Mouse (Mus musculus): ENCODE data around the gene Cdh15. TPM values are rescaled to one million over a fixed set of nuclear protein-coding genes. Genes with fewer than 3 reads are reported as not detected.
A peak's percentile ranks its signal among the peaks of the same experiment; 100 is the strongest.

Gene Cdh15
- polyA plus RNA-seq, 1 experiment, result 1.1 TPM

DNA sequence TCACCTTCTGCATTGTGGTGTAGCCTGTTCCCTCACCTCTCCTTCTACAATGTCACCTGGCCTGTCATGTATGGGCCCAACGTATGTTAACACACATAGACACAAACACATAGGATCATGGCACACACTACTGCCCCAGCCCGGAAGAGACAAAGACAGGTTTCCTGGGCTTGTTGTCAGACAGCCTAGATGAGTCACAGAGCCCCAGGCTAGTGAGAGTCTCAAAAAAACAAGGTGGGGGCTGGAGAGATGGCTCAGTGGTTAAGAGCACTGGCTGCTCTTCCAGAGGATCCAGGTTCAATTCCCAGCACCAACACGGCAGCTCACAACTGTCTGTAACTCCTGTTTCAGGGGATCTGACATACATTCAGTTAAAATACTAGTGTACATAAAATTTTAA is 30.5 kb downstream of the Cdh15 start:
- no peak for DNase-seq (ENCODE audit: extremely low spot score in 1 of 2, low spot score in 1 of 2)

DNA sequence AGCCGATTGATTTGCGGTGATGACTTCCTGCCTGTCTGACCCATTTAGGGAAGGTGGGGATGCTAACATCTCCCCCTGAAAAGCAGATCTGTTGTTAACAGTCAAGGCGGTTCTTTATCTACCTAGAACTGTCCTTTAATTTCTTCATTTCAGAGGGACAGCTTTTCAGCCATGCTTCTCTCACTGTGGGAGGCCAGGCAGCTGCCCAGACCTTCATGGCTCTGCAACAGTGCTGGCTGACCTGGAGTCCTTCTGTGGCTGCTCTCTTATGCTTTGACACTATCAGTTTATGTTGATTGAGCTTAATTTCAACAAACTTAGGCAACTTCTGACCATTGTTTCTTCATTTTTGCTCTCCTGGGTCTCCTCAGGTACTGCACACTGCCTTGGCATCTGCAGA is 32.5 kb downstream of the Cdh15 start:
- no peak for DNase-seq (ENCODE audit: extremely low spot score in 1 of 2, low spot score in 1 of 2)

DNA sequence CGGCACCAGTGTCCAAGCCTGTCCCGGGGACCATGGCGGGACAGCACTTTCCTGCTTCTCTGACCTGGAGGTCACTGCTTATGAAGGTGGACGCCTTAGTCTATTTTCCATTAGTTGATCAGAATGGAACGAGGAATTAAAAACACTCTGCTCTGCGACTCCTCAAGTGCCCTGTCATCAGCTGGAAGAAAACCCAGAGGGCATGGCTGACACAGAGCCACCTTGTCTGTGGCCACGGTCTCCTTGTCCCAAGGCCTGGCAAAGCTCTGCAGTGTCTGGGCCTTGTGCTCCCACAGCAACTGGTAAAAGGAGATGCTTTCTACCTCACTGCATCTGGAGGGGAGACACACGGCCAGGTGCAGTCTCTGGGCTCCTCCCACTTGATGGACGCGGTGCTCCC is 35.9 kb downstream of the Cdh15 start:
- no peak for DNase-seq (ENCODE audit: extremely low spot score in 1 of 2, low spot score in 1 of 2)

DNA sequence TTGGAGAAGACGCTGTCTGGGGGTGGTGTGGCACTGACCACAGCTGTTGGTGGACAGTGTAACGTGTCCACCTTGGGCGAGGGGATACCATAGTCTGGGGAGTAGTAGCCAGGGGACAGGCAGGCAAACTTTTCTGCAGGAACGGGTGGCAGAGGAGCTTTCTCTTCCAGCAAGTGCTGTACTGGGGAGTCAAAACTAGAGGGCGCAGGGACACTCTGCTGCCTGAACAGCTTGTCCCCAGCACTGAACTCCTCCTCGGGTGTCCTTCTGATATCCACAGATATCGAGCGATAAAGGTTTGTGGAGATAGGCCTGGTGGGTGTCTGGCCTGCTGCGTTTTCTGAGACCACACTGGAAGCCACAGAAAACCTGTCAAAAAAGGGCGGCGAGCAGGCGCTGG is 43.7 kb downstream of the Cdh15 start:
- DNase-seq (ENCODE audit: extremely low spot score in 1 of 2, low spot score in 1 of 2), result no peak

DNA sequence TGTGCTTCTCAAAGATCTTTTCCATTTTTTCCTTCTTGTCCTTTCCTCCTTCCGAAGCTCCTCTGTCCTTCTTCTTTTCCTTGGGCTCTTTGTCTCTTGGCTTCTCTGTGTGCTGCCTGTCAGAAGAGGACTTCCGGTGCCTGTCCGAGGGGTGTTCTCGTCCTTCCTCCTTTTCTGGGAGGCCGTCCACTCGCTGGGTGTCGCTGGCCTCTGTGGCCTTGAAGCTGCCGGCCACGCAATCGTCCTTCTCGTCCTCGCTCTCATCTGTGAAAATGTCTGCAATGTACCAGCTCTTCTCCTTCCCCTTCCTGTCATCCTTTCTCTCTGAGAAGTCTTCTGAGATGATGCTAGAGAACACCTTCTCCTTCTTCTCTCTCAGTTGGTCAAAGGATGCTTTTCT is 45.7 kb downstream of the Cdh15 start:
- no peak for DNase-seq (ENCODE audit: extremely low spot score in 1 of 2, low spot score in 1 of 2)

DNA sequence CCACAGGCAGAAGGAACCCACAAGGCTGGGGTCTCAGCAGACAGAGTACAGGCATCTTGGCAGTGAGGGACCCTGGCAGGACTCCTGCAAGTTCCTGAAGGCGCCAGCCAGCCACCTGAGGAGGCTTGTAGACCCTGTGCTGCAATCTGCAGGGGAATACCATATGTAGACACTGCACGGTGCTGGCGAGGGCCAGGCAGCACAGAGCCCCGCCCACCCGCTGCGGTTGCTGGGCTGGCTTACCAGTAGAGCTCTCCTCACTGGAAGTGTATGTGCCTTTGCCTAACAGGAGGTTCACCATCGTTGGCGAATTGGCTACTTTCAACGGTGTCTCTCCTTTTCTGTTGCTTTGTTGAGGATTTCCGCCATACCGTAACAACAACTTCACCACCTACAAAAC is 48.6 kb downstream of the Cdh15 start:
- no peak for DNase-seq (ENCODE audit: extremely low spot score in 1 of 2, low spot score in 1 of 2)

DNA sequence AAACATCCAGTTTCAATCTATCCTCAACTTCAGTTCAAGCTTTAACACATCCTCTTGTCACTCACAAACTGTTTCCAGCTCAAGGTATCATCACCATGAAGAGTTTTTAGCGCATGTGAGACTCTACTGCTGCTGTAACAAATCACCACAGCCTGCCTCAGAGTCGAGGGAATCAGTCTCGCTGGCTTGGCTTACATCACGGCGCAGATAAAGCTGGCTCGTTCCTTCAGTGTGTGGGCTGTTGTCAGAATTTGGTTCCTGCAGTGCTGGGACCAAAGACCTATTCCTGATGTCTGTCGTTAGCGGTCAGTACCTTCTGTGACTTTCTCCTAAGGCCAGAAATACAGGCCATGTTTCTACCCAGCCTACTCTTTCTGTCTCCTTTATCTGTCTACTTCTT is 49.4 kb downstream of the Cdh15 start:
- no peak for DNase-seq (ENCODE audit: extremely low spot score in 1 of 2, low spot score in 1 of 2)

DNA sequence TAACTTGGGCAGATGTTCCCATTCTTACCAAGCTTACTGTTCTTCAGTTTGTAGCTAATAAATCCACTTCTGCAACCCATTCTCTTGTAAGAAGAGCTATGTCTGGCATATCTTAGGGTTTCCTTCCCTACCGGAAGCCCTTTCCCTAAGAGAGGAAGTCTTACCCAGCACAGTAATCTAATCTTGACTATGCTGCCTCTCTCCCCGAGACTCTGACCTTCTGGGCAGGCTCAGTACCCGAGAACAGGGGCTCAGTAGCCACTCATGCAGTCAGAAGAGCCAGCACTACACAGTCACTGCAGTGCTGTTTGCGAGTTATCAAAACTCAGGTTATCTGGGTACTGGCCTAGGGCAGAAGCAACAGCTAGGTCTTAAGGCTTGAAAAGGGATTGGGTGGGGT is 50.3 kb downstream of the Cdh15 start:
- no peak for DNase-seq (ENCODE audit: extremely low spot score in 1 of 2, low spot score in 1 of 2)

DNA sequence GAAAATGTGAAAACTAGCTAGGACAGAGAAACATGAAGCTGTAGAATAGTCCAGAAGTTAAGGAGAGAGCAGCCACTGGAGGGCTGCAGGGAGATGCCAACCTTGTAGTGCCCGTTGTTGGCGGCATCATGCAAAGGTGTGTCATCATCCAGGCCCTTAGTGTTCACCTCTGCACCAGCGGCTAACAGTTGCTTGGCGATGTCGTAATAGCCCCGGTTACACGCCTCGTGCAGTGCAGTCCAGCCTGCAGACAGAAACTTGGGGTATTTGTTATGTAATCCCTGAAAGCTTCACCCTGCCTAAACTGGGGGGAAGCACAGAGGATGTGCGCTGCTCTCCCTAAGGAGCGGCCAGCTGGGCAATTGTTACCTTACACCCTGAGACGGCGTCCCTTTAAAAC is 50.7 kb downstream of the Cdh15 start:
- DNase-seq (ENCODE audit: extremely low spot score in 1 of 2, low spot score in 1 of 2), result no peak

DNA sequence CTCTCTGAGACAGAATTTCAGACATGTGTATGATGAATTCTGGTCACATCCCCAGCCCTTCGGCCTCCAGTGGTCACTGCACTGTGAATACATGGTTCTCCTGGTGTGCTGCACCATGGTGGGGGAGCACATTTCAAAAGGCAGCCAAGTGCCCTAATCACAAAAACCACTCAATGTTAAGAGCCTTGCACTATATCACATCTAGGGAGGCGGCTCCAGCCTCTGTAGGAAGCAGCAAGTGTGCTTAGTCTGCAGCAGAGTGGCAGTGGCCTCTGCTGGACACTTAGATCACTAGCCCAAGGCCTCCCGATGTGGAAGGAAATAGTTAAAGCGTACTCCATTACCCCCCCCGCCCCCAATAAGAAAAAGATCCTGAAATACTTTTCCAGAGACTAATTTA is 51.3 kb downstream of the Cdh15 start:
- DNase-seq (ENCODE audit: extremely low spot score in 1 of 2, low spot score in 1 of 2), result no peak

DNA sequence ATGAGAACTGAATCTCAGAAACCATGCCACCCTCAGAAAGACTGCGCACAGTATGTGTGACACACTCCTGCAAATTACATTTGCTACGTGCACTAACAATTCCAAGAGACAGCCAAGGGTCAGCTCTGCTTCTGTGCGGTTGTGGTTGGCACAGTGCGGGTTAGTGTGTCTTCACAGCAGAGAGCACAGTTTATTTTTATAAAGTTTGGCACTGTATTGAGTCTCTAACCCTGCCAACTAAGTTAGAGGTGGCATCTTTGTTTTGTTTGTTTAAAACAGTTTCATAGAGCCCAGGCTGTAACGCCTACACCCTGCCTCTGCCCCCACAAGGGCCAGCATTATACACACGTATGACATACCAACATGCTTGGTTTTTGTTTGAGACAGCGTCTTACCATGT is 53.7 kb downstream of the Cdh15 start:
- no peak for DNase-seq (ENCODE audit: extremely low spot score in 1 of 2, low spot score in 1 of 2)

DNA sequence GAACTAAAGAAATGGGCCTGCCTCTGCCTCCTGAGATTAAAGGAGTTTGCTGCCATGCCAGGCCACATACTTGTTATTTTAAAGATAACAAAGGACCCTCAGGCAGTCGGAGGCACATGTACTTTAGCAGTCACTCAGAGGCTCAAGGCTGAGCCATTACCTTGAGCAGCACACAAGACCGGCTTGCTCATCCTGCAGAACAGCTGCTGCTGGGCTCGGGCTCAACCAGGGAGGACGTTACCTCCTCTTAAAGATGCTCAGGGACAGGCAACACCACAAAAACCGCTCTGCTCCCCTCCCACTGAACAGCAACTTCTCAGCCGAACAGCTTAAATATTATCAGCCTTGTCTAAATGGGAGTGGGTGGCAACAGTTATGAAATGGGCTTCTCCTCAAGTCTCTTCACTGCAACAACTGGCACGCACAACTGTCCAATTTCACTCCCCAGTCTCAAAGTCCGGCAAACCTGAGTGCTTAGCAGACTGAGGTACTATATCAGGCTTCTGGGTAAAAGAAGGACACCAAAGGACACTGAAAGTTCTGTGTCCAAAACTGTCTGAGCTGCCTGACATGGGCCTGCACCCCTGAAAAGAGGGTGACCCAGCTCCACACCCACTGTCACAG is 54.2 kb downstream of the Cdh15 start:
- no peak for DNase-seq (ENCODE audit: extremely low spot score in 1 of 2, low spot score in 1 of 2)

DNA sequence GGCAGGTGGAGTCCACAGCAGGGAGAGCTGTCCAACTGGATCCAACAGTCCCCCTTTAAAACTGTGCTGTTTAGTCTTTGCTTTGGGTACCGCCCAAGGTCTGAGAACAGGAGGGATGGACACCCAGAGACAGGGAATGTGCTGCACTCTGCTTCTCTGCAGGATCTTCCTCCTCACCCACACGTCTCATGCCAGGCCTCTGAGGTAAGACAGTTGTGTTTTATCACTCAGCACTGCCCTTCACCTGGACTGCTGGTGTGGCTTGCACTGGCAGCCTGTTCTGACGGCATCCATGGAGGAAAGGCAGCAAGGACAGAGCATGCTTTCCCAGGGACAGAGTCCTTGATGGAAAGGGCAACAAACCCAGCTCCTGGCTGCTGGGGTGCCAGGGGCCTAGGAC is 54.8 kb downstream of the Cdh15 start:
- DNase-seq (ENCODE audit: extremely low spot score in 1 of 2, low spot score in 1 of 2), result no peak

DNA sequence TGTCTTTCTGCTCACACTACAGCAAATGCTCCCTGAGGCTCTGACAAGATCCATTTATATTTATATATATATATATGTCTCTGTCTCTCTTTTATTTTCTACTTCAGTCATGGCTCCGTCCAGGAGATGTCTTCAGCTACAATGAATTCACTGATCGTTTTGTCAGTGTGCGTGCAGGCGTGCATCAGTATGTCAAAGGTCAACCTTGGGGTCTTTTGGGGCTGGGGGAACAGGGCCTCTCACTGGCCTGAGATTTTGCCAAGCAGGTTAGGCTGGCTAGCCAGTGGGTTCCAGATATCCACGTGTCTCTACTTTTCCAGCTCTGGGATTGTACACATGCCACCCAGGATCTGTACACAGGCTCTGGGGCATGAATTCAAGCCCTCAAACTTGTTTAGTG is 55.2 kb downstream of the Cdh15 start:
- no peak for DNase-seq (ENCODE audit: extremely low spot score in 1 of 2, low spot score in 1 of 2)

DNA sequence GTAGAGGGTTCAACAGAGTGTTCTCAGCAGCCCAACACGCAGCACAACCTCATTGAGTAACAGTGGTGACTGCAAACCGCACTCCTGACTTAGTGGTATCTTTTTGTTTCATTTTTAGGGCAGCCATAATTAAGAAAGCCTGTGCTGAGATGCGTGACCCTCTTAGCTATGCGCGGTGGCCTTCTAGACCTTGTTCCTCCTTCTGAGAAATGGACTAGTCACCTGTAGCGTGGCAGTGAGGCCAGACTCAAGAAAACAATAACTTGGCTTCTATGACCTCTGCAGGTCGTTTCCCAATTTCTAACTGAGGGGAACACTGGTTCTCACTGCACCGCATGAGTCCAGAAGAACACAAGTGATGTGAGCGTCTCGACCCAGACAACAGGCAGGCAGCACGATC is 56.7 kb downstream of the Cdh15 start:
- DNase-seq (ENCODE audit: extremely low spot score in 1 of 2, low spot score in 1 of 2), result no peak

DNA sequence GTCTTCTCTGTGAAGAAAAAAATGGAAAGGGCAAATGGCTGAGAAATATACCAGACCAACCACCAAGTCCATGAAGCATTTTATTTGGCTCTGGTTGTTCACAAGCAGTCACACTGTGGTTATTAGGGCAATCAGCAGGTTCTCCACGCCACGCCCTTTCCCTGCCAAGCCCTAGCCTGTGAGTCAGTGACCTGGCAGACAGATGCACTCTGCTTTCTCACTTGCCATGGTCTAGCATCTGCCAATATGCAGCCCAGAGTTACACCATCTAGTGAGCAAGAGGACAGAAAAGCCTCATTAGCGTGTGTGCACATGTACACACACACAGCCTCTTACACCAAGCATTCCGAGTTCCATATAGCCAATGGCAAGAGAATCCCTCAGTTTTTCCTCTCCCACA is 57.6 kb downstream of the Cdh15 start:
- no peak for DNase-seq (ENCODE audit: extremely low spot score in 1 of 2, low spot score in 1 of 2)

DNA sequence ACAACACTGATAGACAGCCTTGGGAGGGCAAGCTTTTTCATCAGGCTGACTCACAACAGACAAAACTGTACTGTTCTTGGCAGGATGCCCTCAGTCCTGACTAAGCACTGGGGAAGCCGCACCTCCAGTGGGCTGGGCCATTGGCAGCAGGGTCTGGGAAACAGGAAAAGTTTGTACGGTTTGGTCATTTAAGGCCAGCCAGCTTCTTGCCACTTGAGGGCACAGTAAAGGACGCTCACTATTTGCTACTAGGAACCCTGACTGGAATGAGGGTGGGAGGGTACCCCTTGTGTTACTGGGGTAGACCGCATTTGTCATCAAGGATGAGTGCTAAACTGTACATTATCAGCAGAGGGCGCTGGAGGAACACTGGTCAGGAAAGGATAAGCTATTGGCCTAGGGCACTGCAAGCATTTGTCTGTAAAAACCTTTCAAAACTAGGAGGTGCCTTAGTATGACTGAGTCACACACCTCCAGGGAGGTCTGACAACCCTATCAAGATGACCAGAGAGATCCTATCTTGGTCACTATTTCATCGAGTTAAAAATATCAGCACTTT is 58.8 kb downstream of the Cdh15 start:
- peak; percentile 86 to 96 for DNase-seq (ENCODE audit: extremely low spot score in 1 of 2, low spot score in 1 of 2)

DNA sequence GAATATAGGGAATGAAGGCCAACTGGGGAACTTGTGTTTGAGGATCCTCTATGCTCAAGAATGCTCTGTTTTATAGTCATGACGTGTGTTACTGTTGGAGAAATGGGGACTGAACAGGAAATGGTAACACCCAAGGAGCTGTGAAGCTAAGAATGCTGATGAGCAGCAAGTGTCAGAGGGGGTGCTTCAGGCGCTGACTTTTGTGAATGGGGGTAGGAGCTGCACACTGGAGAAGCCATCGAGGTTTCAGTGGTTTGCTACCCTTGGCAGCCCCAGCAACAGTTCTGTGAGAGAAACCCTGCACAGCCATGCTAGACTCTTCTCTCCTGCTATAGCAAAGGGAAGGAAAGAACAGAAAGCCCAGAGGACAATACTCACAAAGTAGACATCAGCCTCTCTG is 64.4 kb downstream of the Cdh15 start:
- no peak for DNase-seq (ENCODE audit: extremely low spot score in 1 of 2, low spot score in 1 of 2)

DNA sequence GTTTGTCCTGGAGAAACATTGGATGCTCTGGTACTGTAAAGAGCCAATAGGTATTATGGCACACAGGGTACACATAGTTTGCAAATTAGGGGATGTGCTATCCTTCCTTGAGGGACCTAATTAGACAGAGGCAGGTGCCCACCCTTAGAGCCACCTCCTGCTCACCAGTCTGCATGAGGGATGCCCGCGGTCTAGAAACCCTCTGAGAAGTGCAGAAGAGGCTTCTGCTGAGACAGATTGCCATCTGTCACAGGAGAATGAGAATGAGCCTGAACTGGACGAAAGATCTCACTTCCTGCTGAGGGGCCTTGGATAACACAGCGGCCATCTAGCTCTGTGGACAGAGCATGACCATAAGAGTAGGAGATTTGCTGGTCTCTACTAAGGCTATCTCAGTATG is 65.1 kb downstream of the Cdh15 start:
- DNase-seq (ENCODE audit: extremely low spot score in 1 of 2, low spot score in 1 of 2), result no peak

DNA sequence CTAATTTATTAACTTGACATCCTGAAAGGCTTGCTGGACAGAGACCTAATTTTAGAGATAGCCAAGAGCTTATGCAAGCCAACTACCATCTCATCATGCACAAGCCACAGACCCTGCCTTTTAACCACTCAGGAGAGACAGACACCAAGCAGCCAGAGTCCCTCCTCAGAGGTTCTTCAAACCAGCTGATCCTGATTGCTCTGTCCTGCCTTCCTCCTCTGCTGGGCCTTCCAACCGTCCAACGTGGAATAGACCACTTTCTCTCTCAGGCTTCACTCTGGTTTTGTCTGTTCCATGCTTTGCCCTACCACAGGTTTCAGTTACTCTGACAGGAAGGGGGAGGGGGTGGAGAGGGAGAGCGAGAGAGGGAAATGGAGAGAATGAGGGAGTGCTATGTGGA is 69.0 kb downstream of the Cdh15 start:
- no peak for DNase-seq (ENCODE audit: extremely low spot score in 1 of 2, low spot score in 1 of 2)
